Mouse (Mus musculus) bone marrow, adult 2 months (tissue): ENCODE results near the gene Meiob.

Source experiments
- CTCF ChIP-seq: fragments of 200-500 bp; IDR thresholded peaks from 2 replicates; pipeline ENCODE4 v1.5.1; 2011; ENCODE audit warnings: low read length, control low read depth; ENCODE audit not compliant: control insufficient read depth, insufficient read depth
- POLR2A ChIP-seq: fragments of 200-500 bp; IDR thresholded peaks from 2 replicates; pipeline ENCODE4 v1.6.1; 2011; ENCODE audit warnings: low read depth, mild to moderate bottlenecking, control low read depth, low read length, borderline replicate concordance; ENCODE audit not compliant: control insufficient read depth

- no peak for TF ChIP-seq CTCF
- no peak for TF ChIP-seq POLR2A
Observed at GRCm38 (mm10) chr17:24856589-24856988, 52.5 kb downstream of the Meiob start.
